ENCODE assay signal across 14 mouse cellular contexts in the genomic region with DNA sequence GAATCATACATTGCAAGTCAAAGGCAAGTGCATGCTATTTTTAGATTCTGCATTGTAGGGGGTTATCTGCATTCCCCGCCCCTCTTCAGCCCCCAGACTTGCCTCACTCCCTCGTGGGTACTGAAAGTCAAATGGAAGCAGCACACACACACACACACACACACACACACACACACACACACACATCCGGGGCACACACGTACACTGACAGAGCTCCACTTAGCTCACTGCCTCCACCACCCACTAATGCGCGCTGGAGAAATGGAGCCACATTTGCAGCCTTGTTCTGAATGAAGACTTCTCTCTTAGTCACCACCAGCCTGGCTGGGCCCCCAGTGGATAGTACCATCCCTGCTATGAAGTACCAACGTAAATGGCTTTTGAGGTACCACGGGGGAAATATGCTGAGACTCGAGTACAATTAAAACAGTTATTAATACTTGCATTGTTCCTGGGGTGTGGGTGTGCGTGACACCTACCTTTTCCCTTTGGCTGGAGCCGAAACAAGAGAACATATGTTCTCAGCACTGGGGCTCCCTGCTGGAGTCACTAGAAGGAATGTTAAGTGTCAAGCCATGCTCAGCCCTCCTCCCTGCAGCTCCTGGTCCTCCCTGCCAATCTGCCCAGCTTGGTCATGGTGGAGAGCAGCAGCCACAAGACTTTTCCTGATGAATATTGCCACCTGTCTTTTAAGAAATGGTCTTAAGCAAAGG.
DNase-seq lines count a peak whose midpoint lies in the region; ATAC-seq and TF ChIP-seq lines count a peak whose summit lies in the region.
"Had no signal": no experiment of that assay in that cellular context is flagged by ENCODE, and none has a peak within 500 bp of the region (broad histone marks: within the 10 kb centered on the region; RNA-seq: fewer than 3 reads in every experiment).

No protein-coding gene starts in this region.

- H3K4me3 ChIP-seq in forebrain, embryonic 16.5 days (replicated peaks; ENCODE audit: low read length): no peak overlapping the region
- H3K4me3 ChIP-seq in forebrain, embryonic 14.5 days (ENCODE audit: low read depth, low read length): no peak overlapping the region
- H3K4me3 ChIP-seq in layer of hippocampus, adult 2 months: no peak overlapping the region
- H3K4me3 ChIP-seq: gastrocnemius, adult 2 months; intestine, embryonic 15.5 days; midbrain, embryonic 15.5 days; stomach, embryonic 15.5 days had no signal

- no peaks in the 10 kb centered on the region for H3K9me3 ChIP-seq in forebrain, embryonic 16.5 days (ENCODE audit: control insufficient read depth, low read length)
- H3K9me3 ChIP-seq in forebrain, embryonic 14.5 days (replicated peaks; ENCODE audit: control insufficient read depth, low read length): no peaks in the 10 kb centered on the region
- H3K9me3 ChIP-seq: intestine, embryonic 15.5 days; midbrain, embryonic 15.5 days; stomach, embryonic 15.5 days had no signal

- no peaks in the 10 kb centered on the region for H3K27me3 ChIP-seq in forebrain, embryonic 16.5 days (replicated peaks; ENCODE audit: control insufficient read depth, insufficient read depth, low read length)
- H3K27me3 ChIP-seq in forebrain, embryonic 14.5 days (replicated peaks; ENCODE audit: control insufficient read depth, insufficient read depth, low read length): no peaks in the 10 kb centered on the region
- H3K27me3 ChIP-seq: intestine, embryonic 15.5 days; midbrain, embryonic 15.5 days; Patski; stomach, embryonic 15.5 days had no signal

- no peak for DNase-seq in forebrain, embryonic 14.5 days (ENCODE audit: low spot score)
- DNase-seq in layer of hippocampus, adult 2 months (ENCODE audit: low spot score in 2 of 2): peak; percentile 37 to 38
- DNase-seq in layer of hippocampus, postnatal 25 days (ENCODE audit: extremely low spot score in 1 of 2, low spot score in 1 of 2): no peak
- peak; percentile 73 for DNase-seq in cerebellum, postnatal 25 days
- DNase-seq in right cerebral cortex, adult 2 months (ENCODE audit: low spot score in 2 of 2): peak; percentile 72 to 78
- no peak for DNase-seq in embryo, embryonic 10.5 days (ENCODE audit: low spot score)
- DNase-seq in thymus, postnatal 0 days (ENCODE audit: low spot score): no peak
- DNase-seq: gastrocnemius, adult 2 months; lung, adult 2 months had no signal

- peak; percentile 54; the same call in 1 of the 2 replicates for ATAC-seq in forebrain, embryonic 16.5 days
- ATAC-seq in forebrain, embryonic 14.5 days: no peak
- ATAC-seq: intestine, embryonic 15.5 days; midbrain, embryonic 15.5 days; Patski had no signal

- 73% methylated on average over 11 of the region's 11 CpGs for WGBS in forebrain, embryonic 16.5 days
- 77% methylated on average over 11 of the region's 11 CpGs for WGBS in forebrain, embryonic 14.5 days

- no peaks in the 10 kb centered on the region for H3K36me3 ChIP-seq in forebrain, embryonic 16.5 days (ENCODE audit: control insufficient read depth, insufficient read depth)
- H3K36me3 ChIP-seq in forebrain, embryonic 14.5 days (ENCODE audit: control insufficient read depth, insufficient read depth, low read length): no peaks in the 10 kb centered on the region
- H3K36me3 ChIP-seq: intestine, embryonic 15.5 days; midbrain, embryonic 15.5 days; stomach, embryonic 15.5 days had no signal

- H3K4me1 ChIP-seq in forebrain, embryonic 16.5 days (replicated peaks; ENCODE audit: control insufficient read depth, insufficient read depth, low read length): peaks cover 22% of the 10 kb centered on the region
- no peaks in the 10 kb centered on the region; the same call in 1 of the 2 replicates for H3K4me1 ChIP-seq in forebrain, embryonic 14.5 days (ENCODE audit: control insufficient read depth, insufficient read depth, low read length)
- H3K4me1 ChIP-seq: intestine, embryonic 15.5 days; stomach, embryonic 15.5 days had no signal

- no peak overlapping the region for H3K9ac ChIP-seq in forebrain, embryonic 16.5 days (replicated peaks; ENCODE audit: low read depth, low read length)
- no peak overlapping the region for H3K9ac ChIP-seq in forebrain, embryonic 14.5 days (ENCODE audit: low read length)
- H3K9ac ChIP-seq: intestine, embryonic 15.5 days; midbrain, embryonic 15.5 days; stomach, embryonic 15.5 days had no signal

- no peak overlapping the region for H3K4me2 ChIP-seq in forebrain, embryonic 16.5 days (ENCODE audit: low read length)
- H3K4me2 ChIP-seq in forebrain, embryonic 14.5 days (ENCODE audit: low read length): no peak overlapping the region
- H3K4me2 ChIP-seq: intestine, embryonic 15.5 days; midbrain, embryonic 15.5 days; stomach, embryonic 15.5 days had no signal

- H3K27ac ChIP-seq in forebrain, embryonic 16.5 days (ENCODE audit: low read length): peak overlapping the region; percentile 48
- H3K27ac ChIP-seq in forebrain, embryonic 14.5 days (ENCODE audit: low read depth, low read length): no peak overlapping the region
- H3K27ac ChIP-seq in layer of hippocampus, adult 2 months: peak overlapping the region; percentile 67; the same call in 1 of the 2 replicates
- H3K27ac ChIP-seq: gastrocnemius, adult 2 months; intestine, embryonic 15.5 days; midbrain, embryonic 15.5 days; stomach, embryonic 15.5 days had no signal

- TF ChIP-seq CTCF in layer of hippocampus, adult 2 months (conservative IDR thresholded peaks at IDR 0.05): no peak

Comparison
In these comparisons a context has a peak if more than half of its experiments do, and no peak if none do; other contexts are left out.
1. DNase-seq: peak in layer of hippocampus, adult 2 months (2 of 2), cerebellum, postnatal 25 days (2 of 2) and right cerebral cortex, adult 2 months (2 of 2); none in forebrain, embryonic 14.5 days (single experiment), layer of hippocampus, postnatal 25 days (0 of 2), embryo, embryonic 10.5 days (single experiment) and thymus, postnatal 0 days (single experiment).